Mouse (Mus musculus) gastrocnemius, postnatal 10 days (tissue): Measurements from ENCODE around the gene Map2k6. TPM values are rescaled to one million over a fixed set of nuclear protein-coding genes. Genes with fewer than 3 reads are reported as not detected.

Experiments
- DNase-seq: peaks from one replicate; pipeline ENCODE4 v3.0.0; 2021; ENCODE audit warnings: mixed read lengths
- total RNA-seq, 2 experiments: library from RNA; stranded (reverse); gene quantifications; 2 replicates each; pipeline ENCODE4 v1.2.3; 2021

Map2k6 gene
- total RNA-seq, 2 experiments from 2014 or later, result 25.2 to 31.6 TPM

DNA sequence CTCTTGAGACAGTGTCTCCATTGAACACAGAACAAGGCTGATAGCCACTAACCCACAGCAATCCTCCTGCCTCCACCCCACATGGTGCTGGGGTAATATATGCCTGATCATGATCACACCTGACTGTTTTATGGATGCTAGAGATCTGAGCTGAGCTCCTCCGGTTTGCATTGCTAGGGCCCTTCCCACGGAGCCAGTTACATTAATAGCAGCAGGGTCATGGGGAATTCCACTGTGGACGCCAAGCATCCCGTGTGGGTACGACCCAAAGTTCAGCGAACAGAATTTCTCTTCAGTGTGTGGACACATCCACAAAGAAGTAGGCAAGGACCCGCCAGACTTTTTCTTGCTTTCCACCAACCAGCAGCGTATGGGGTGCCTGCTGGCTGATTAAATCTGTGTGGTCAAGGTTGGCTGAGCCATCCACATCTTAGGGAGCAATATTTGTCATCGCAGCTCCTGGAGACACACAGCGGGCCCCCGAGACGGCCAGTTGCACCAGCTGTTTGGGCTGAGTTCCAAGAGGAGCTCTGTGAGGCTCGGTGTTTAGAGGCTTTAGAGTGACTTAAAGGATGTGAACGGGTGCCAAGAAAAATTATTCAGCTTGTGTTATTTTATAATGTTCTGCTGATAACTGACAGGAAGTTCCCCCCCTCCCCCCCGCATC lies 51.3 kb downstream of the Map2k6 start:
- DNase-seq, result peak; percentile 19

DNA sequence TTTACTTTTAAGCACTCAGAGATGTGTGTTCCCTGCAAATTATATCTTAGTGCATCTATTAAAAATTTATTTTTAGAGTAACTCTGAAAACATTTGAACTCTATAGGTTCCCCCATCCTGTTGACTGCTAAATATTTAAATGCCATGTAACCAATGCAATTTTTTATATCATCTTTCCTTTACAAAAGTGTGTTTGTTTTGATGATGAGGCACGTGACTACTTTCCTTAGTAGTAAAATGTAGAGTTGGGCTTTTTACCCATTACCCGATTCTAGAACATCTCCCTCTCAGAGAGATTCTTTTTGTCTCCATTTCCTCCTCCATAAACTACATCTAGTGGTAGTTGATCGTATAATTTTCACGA lies 51.8 kb downstream of the Map2k6 start:
- no peak for DNase-seq

DNA sequence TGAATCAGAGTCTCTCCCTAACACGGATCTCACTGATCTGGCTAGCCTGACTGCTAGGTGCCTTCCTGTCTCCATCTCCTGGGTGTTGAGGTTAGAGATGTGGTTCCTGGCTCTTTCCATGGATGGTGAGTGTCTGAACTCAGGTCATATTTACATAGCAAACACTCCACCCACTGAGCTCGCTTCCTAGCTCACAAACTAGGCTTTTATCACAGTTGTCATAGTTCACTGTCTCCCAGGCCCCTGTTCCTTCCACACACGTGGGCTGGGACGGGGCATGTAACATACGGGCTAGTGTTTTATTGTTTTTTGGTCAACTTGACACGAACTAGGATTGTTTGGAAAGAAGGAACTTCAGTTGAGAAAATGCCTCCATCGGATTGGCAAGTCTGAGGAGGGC lies 52.7 kb downstream of the Map2k6 start:
- no peak for DNase-seq

DNA sequence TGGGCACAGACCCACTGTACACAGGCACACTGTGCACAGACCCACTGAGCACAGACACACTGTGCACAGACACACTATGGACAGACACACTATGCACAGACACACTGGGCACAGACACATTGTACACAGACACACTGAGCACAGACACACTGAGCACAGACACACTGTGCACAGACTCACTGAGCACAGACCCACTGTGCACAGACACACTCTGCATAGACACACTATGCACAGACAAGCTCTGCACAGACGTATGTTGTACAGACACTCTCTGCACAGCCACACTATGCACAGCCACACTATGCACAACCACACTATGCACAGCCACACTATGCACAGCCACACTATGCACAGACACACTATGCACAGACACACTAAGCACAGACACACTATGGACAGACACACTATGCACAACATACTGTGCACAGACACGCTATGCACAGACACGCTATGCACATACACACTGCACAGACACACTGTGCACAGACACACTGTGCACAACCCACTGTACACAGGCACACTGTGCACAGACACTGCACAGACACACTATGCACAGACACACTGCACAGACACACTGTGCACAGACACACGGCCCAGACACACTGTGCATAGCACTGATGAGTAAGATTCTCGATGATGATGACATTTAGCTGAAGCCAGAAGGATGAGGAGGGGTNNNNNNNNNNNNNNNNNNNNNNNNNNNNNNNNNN lies 54.7 kb downstream of the Map2k6 start:
- no peak for DNase-seq

DNA sequence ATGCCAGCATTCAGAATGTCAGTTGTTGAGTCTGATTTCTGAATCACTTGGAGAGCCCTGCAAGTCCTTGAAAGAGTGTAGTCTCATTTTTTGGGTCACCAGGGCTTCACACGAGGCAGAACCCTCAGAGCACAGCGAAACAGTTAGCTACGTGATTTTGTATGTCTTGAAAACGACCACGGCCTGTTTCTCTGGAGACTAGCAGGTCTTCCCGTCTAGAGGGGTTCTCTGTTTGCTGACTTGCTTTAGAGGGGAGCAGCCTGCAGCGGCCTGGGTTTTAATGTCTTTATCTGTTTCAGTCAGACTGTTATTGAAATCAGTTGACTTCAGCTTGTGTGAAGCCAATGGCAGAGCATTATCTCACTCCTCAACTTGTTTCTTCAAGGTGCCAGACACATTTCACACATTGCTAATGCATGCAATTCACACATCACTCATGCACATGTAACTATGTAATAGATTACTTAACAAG lies 58.6 kb downstream of the Map2k6 start:
- DNase-seq, result no peak

DNA sequence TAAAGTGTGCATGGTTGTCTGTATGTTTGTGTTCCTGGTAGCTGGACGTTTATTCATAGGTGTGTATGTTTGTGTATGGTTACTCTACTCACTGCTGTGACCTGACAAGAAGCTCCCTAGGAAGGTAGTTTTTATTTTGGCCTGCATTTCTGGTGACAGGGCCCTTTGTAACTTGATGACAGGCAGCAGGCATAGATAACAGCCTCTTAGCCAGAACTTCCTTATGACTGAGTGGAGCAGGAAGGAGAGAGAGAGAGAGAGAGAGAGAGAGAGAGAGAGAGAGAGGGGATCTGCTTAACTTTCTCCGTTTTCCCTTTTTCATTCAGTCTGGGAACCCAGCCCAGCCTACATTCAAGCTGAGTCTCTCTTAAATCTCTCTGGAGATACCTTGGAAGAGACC lies 61.6 kb downstream of the Map2k6 start:
- no peak for DNase-seq

DNA sequence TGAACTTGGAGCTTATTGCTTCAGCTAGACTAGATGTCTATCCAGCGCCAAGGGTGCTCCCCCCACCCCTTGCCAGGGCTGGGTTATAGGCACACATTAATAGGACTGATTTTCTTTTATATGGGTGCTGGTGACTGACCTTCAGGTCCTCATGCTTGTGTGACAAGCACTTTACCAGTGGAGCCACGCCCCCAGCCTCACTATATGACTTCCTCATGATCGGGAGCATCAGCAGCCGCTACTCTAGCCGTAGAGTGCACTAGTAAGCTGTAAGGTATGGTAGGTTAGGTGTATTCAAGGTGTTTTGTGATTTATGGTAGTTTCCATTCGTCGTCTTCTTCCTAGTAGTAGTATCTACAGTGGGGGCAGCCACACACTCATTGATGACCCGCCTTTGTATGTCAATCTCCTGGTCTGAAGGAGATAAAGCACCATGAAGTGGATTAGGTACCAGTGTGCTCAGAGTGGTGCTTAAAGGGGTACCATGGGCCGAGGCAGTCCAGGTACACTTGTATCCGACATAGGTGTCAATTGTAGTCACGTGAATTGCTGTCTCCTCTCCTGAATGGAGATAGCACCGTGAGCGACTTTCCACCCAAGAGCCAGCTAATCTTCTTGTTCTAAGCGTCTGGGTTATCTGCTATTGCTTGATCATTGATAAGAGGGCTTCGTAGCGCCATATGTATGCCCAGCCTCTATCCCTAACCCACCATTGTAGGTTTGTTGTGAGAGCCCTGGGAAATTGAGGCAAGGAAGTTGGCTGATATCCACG lies 62.8 kb downstream of the Map2k6 start:
- no peak for DNase-seq

DNA sequence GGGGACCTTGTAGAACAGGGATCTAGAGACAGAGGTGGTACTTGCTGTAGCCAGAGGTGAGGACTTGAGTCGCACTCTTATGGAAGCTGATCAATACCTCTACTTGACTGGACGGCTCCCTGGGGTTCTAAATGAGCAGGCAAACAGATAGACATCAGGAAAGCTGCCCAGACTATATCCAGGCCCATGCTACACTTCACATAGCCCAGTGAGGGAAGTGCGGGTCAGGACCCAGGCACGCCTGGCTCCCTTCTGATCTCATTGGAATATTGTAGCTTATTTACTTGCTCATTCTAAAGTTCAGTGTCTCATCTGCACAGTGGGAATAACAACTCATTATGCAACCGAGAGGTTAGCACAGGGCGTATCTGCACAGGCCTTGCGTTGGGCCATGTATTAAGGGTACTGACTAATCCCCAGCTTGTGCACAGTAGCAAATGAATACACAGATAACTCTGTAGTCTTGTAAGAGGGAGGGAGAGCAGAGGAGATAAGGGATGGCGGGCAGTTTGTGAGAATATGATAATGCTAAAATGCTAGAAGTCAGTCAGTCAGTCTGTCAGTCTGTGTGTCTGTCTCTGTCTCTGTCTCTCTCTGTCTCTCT lies 64.2 kb downstream of the Map2k6 start:
- DNase-seq, result no peak

DNA sequence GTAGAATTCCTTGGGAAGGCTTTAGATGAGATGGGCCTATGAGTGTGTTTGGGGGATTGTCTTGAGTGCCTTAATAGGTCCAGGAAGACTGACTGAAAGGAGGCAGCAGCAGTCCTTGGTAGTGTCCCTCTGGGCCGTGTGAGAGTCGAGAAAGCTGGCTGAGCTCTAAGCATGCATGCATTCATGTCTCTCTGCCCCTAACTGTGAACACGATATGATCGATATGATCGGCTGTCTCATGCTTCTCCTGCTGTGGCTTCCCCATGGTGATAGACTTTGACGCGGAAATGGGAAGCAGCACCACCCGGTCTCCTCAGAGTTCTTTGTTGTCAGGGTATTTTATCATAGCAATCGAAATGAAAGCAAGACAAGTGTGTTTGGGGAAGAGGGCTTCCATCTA lies 64.9 kb downstream of the Map2k6 start:
- DNase-seq, result no peak

DNA sequence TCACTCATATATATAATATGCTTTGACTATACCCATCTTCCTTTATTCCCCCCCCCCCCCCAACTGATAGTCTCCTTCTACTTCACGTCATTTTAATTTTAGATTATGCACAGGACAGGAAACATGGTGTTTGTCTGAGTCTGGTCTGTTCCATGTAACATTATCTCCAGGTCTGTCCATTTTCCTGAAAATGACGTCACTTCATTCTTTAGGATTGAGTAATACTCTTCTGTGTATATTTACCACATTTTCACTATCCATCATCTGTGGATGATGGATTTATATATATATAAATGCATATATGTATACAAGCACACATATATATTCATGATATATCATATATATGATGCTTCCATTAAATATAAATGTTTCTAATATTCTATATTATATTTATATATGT lies 70.1 kb downstream of the Map2k6 start:
- no peak for DNase-seq

DNA sequence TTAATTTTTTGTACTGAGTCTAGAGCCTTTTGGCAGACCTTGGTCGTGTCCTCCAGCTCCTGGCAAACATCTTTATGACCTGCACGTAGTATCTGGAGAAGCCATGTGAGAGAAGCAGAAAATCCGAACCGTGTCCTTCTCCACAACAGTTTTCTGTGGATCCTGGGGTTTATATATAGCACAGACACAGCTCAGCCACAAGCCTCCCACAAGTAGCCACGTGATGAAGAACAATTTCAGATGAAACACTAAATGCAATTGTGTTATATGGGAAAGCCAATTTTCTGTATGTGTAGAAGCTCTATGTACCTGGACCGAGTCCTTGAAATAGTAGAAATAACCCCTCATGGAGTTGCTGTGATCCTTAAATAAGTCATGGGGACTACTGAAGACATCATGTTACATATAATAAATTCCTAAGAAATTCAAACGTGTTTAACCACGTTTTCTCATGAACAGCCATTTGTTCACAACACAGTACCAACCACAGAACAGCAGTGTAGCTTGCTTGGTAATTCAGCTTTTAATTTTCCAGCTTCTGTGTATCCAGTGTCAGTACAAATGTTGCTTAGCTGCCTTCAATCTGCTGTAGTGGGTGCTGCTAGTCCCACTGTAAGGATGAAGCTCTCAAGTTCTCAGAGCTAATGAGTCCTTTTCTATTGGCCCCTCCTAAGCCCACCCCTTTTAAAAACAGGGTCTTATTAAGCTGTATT lies 71.8 kb downstream of the Map2k6 start:
- no peak for DNase-seq

DNA sequence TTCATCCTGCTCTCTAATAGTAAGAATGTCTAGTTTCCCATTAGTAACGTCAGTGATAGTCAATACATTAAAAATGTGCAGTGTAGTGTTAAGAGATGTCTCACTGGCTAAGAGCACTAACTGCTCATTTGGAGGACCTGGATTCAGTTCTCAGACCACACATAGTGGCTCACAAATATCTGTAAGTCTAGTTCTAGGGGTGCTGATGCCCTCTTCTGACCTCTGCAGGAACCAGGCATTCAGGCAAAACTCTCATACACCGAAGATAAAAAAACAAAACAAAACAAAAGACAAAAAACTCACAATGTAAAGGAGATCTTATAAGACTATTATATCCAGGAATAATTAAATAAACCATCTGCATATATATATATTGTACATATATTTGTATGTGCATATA lies 72.4 kb downstream of the Map2k6 start:
- no peak for DNase-seq

DNA sequence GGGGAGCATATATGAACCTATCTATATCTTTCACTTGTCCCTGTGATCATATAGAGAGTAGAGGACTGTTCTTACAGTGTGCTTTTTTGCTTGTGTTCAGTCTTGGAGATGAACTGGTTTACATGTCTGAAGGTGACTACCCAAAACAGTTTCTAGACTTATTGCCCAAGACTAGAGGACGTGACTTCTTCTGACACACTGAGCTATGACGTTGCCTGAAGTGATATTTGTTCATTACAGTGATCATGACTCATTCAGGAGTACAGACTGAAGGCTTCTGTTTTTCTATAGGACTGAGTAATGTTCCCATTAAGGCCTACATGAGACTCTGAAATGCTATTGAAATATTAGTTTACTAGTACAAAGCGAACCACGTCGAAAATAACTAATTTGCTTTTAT lies 73.2 kb downstream of the Map2k6 start:
- DNase-seq, result no peak

DNA sequence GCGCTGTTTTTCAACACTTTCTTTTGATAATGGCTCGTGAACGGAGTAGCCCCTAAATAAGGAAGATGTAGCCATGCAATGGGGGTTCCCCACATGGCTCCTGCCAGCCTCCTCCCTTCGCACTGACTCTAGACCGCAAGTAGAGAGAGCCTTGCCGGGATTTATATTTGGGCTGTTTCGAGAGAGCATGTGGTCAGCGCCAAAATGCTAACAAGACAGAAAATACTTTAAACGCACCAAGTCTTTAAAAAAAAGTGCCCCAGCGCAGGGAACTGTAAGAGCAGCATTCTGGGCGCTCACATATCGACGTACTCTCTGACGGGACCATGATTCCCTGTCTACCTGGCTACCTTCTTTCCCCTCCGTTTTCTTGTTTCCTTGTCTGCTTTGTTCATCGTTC lies 74.6 kb downstream of the Map2k6 start:
- no peak for DNase-seq

DNA sequence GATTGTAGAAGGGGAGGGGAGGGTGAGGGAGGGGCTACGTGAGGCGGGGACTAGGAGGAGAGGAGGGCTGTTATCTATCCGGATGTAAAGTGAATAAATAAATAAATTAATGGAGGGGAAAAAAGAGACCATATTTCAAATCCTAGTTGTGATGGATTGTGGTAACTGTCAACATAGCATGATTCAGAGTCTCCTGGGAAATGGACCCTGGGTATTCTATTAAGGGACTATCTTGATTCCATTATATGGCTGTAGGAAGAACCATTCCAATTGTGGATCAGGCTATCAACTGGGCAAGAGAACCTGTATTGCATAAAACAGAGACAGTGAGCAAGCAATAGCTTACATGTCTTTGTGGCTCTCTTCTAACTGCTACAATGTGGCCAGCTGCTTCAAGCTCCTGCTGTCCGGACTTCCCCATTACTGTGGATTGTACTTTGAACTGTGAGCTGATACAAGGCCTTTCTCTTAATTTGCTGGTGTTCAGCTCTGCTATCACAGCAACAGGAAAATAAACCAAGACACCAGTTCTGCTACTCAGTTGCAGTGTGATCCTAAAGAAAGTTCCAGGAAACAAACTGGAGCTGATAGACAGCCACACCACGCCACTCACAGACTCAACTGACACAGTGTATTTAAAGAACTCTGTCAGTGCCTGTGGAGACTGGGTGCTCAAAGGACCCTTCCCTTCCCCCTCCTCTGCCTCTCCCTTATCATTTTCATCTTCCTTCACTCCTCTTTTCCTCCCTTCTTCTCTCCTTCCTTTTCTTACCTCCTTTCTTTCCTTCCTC lies 77.6 kb downstream of the Map2k6 start:
- no peak for DNase-seq

DNA sequence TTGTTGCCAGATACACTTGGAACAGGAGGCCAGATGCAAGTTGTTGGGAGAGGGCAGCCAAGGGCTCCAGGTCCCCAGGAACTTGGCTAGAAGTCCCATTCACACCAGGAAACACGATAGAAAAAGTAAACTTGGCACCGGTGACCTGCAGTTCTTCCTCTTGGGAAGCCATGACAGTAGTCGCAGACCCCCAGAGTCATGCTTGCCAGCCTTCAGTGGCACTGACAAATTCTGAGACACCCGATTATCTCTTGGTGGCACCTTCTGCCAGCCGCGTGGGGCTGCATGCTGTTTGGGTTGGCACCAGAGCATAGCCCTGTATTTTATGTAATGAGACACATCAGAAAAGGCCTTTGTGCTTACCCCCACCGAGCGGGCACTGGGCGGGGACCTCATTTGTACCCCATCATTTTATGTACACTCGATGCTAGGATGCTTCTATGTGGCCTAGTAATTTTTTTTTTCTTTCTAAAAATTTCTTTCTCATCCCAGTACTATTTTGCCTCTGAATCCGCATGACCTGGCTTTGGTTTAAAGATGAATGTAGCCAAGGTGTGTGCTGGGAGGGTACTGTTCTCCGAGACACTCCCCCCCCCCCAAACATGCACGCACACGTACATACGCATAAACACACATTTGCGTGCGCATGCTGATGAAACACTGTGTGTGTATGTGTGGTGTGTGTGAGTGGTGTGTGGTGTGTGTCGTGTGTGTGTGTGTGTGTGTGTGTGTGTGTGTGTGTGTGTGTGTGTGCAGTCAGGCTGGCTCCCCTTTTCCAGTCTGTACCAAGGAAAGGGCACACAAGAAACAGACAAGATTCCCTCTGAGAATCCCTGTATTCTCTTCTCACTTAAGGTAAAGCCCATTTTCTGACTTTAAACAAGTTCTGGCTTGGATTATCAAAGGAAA lies 79.3 kb downstream of the Map2k6 start:
- no peak for DNase-seq

DNA sequence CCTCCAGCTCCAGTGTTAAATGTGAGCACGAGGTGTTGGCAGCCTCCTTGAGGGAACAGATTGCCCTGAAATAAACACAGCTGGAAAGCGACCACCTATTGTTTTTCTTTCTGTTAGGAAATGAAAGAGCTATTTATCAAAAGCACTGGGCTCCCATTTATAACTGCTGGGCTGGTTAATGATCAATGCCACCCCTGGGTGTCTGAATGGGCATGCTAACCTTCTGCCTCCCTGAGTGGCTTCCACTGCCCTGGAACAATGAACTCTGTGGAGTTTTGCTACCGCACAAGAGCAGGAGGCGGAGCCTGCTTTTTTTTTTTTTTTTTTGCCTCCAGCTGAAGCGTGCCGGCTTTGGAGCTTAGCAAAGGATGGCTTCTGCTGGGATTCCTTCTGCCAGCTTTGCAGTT lies 80.1 kb downstream of the Map2k6 start:
- no peak for DNase-seq

DNA sequence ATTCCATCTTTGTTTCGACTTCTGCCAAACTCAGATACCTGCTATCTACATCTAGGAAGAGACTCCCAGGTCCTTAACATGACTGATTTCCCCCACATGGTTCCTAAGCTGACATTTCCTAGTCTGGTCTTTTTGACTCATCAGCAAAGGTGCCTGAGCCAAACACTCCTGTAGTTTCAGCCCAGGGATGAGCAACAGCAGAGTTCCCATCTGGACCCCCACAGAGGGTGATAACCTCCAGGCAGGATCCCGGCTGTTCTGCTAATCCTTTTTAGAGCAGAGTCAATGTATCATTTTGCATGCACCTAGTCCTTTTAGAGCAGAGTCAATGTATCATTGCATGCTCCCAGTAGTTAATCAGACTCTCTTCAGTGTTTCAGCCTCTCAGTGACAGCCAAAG lies 82.5 kb downstream of the Map2k6 start:
- no peak for DNase-seq

DNA sequence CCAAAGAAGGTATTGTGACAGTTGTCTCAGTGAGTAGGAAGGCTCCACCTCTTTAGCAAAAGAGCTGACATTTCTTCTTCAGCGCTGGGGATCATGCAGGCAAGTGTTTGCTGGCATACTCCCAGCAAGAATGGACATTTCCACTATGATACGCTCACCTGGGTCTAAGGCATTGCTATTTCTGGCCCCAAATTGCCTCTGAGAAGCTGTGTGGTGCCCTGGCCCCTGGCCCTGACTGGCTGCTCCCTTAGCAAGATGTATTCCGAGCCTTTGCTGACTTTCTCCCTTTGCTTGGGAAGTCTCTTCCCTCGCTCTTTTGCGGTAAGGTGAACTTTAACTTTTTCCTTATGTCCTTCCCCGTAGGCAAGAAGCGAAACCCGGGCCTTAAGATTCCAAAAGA lies 83.3 kb downstream of the Map2k6 start:
- DNase-seq, result no peak

DNA sequence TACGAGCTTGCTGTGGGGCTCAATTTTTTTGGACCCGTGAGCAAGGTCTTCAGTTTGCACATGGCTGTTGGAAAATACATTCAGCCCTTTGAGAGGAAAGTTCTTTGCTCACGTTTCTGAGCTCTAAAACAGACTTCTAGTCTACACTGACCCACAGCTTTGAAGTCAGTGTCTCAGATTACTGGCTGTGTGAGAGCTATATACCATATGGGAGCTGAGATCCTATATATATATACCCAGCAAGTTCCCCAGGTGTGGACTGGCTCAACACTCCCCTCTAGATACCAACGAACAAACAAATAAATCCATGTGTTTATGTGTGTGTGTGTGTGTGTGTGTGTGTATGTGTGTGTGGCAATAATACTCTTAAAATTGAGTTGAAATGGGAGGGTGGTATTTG lies 83.7 kb downstream of the Map2k6 start:
- DNase-seq, result no peak
